Mouse (Mus musculus) neutrophil, adult 5-6 weeks (primary cell): ENCODE results near the gene Bmx. TPM values are rescaled to one million over a fixed set of nuclear protein-coding genes. Genes with fewer than 3 reads are reported as not detected.

Experiments used
- ATAC-seq: fragments of 151-379, 151-347 bp; 2 replicates; pipeline ENCODE4 v1.8.0; 2017; ENCODE audit warnings: mild to moderate bottlenecking, moderate TSS enrichment; ENCODE audit not compliant: insufficient number of reproducible peaks, poor library complexity, low FRiP score, severe bottlenecking; ENCODE audit errors: extremely low read depth
- total RNA-seq: library from RNA; stranded (forward); fragments of 200-1000 nt; gene quantifications from 2 replicates; pipeline ENCODE4 v1.2.3, GENCODE M21; 2017

Bmx gene
- 41.7 and 42.5 TPM in 2 replicates for total RNA-seq

DNA sequence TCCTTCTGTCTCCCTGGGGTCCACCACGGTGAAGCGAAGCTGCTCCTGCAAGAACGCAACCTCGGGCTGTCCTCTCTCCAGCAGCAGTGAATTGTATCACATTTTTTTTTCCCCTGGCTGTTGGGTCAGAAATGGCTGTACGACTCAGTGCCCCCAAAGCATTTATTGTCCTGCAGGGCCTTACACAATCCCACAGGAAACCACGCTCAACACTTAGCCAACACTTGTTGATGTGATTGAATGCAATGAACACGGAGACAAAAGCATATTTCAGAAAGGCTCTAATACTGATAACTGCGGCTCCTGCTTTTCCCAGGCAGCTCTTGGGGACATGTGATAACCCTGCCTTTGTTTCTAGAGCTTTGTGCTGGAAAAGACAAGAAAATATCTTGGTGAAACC, at the start of gene Bmx:
Gene Bmx, minus strand, starts transcription at position 137 of the 400 bp plus-strand sequence.
- ATAC-seq: no peak

DNA sequence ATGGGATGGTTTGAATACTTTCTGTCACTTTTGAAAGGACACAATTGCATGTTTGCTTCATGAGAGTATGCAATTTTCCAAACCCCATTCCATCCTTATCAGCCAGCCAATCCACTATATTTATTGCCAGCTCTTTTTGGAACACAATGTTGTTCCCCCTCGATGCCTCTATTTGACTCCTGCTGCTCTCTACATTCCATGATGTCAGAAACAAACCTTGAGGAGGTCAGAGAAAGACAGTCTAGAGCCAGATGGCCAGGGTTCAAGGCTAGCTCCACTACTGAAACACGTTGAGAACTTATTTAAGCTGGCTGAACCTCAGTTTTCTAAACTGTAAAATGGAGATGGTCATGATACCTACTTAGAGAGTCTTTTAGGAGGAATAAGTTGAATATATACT, 48.3 kb upstream of the Bmx start:
- ATAC-seq: no peak

DNA sequence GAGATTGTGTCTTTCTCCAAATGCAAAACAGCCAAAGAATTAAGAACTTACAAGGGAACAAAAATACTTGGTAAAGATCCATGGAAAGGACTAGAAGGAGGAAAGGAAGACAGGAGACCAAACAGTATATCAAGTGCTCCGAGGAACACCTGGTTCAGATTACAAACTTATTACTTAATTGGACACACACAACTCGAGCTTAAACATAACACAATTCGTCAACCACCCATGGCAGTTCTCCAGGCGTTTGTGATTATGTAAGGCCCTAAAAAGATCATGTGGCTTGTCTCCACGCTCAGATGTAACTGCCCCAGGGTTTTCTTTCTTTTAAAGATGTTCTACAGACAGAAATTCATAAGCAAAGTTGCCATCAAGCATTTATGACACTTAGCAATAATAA, 33.2 kb upstream of the Bmx start:
- ATAC-seq: no peak

DNA sequence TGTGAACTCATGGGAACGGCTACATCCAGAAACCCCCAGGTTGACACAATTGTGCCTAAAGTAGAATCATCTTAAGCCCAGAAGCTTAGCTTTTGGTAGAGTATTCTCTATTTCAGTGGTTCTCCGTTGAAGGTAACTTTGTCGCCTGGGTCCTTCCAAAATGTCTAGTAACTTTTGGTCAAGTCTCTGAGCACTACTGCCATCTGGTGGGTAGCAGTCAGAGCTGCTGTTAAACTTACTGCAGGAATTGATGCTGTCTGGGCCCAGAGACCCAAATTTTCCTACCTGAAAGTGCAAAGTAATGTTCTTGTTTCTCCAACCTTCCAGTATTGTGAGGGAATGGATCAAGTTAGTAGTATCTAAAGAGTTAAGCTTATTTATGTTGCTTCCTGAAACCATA, 29.1 kb upstream of the Bmx start:
- peak; percentile 82 for ATAC-seq

DNA sequence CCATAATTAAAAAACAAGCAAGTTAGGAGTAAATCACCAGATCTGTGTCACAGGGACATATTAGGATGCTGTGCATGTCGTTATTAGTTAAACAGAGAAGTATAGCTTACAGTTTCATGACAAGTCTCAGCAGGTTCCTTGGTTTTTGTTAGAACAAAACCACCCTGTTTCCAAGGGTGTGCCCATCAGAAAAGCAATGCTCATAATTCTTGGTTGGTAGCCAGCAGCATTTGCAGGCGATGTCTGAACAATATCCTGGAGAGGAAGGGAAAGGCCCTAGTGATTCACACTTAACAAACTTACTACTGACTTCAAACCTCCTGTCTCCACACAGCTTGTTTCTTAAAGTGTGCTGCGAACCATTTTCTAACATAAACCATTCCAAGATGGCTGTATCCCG, 25.8 kb upstream of the Bmx start:
- ATAC-seq: no peak

DNA sequence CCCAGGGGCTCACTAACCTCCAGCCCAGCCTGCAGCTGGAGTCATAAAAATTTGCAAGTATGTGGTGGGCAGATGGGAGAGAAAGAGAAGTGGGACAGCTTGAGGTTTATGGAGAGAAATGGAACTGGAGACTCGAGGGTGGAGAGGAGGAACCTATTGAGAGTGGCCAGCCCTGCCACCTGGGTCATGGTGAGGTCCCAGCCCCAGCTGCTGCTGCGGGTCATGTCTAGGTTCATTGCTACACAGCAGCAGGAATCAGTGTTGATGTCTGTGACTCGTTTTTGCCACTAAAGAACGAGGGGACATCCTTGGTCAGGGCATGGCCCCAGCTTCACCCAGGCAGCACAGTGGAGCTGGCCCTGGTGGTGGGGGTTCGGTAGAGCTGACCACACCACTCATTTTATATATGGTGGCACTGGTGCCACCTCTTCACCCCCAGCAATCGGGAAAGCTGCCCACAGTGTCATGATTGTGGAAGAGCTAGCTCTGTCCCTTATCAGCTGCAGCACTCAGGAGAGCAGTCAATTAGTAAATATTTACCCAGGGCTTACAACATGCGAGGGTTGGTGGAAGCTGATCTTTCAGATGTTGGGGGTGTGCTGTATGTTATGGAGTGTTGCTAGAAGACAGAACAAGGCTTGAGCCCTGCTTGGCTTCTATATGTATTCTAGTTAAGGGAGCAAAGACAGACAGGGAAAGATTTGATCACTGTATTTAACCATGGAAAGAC, 23.1 kb upstream of the Bmx start:
- ATAC-seq: no peak

DNA sequence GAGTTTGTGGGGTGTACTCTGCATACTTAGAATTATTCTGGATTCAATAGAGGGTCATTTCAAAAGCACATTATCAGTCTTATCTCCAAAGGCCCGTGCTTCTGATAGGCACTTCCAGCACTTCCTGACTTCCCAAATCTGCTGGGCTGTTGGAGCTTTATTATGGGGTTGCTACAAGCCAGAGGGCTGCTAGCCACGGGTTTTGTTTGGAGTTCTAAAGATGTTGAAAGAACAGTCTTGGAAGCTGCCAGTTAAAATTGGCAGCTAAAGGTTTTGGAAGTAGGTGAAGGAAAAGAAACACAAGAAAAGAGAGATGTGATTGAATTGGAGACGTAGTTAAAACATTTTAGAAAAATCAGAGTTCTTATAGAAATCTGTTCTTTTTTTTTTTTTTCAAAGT, 17.5 kb upstream of the Bmx start:
- no peak for ATAC-seq

DNA sequence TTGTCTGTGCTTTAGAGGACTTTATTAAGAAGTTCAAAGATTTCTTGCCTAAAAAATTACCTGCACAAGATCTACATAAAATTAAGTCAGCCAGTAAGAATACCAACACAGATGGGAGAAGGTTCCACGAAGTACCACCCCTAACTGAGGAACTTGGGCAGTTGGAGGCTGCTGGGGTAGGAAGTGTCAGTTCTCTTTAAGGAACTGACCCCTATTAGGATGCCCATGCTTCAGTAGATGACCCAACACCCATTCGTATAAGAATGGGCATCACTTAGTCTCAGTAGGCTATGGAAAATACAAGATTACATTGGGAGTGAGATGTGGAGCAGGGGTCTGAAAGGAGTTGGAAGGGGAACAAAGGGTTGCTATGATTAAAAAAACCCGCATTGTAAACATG, 12.6 kb upstream of the Bmx start:
- ATAC-seq: no peak

DNA sequence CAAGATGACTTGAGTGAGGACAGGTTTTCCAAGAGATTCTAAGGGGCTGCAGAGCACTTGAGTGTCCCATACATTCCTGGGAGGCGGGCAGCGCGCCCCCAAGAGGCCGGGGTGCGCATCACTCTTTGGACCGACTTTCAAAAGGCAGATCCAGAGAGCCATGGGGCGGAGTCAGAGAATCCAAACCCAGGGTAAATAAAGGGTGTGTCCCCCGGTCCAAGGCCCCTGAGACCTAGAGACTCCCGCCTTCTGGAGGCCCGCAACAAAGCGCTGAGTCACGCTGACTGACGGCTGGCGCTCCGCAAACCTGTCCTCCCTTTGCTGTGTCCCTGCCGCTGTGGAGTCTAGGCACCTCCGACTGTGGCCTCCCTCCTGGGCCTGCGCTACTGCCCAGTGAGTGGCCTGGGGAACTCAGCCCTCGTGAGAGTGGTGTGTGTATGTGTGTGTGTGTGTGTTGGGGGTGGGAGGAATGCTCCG, 11.3 kb upstream of the Bmx start, which contains the start of gene Pir:
Gene Pir, plus strand, starts transcription at position 87 of the 477 bp plus-strand sequence.
- ATAC-seq: peak; percentile 69

DNA sequence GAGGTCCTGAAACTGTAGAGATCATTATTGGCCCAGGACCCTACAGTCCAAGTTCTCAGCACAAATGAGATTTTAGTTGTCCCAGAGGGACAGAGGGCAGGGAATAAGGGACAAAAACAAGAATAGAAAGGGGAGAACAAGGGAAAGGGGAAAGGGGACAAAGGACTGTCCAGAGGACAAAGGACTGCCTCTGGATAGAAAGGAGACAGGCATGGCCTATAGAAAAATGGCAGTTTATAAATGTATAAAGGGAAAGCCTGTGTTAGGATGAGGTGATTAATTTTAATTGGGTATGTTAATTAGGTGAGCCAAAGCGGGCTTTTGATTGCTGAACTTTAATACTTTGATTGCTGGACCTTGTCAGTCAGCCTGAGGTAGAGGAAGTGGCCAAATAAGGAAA, 6.9 kb upstream of the Bmx start:
- 0 out of 2 replicates have a peak, but pooled peaks have one; percentile 44 for ATAC-seq

DNA sequence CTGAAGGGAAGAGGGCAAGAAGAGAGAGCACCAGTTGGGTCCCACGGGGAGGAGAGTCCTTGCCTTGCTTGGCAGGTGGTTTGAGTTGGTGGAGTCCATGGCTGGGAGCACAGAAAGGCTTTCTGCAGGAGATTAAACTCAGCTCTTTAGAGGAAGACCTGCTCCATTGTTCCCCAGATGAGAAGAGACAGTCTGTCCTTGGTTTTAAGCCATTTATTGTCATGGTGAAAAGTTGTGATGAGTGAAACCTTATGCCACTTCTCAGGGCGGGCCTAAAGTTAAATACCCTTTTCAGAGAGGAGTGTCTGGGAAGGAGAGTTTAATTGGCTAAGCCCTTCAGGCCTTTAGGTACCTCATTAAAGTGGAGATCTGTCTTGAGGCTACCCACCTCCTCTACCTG, 4.3 kb upstream of the Bmx start:
- no peak for ATAC-seq

DNA sequence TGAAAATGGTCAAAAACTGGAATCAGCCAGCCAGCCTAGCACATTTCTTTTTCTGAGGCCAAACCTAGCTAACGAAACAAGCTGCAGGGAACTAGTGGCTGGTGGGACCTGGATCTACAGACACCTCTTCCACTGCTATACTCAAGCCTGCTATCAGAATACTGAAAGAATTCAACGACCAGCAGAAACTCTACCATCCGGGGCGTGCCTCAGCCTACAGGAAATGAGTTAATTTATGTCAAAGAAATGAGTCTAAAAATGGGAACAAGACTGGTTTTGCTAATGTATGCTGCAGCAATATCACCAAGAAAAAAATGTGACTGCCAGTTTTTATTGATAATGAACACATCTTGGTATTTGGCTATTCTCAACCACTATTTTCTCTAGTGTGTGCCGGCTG, 669 bp upstream of the Bmx start:
- peak; percentile 55; the same call in 1 of the 2 replicates for ATAC-seq

DNA sequence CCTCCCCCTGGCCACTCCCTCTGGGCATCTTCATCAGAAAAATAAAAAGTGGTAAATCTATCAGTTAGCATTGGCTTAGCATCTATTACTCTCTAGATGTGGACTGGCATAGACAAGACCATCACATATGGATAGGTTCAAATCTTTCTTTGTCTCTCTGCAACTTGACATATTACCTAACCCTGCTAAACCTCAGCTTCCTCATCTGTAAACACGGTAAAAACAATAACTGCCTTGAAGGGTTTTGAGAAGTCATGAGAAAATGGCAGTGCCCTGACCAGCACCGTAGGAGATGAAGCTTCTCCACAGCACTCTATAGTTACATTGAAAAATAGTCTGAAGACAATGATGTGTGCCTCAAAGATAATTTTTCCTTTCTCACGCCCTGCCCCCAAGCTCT, 1.5 kb downstream of the Bmx start:
- ATAC-seq: peak; percentile 56; the same call in 1 of the 2 replicates

DNA sequence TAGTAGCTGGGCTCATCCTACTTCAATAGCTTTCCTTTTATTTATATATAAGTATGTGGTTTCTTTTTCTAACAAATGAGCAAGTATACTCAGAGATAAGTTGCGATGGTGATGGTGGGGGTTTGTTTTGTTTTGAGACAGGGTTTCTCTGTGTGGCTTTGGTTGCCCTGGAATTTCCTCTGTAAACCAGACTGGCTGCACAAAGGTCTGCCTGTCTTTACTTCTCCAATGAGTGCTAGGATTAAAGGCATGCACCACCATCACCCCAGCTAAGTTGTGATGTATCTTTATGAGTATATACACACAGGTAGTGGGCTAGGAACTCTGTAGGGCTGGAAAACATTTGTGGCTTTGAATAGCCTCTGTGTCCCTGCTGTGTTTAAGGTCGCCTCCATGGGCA, 11.3 kb downstream of the Bmx start:
- no peak for ATAC-seq

DNA sequence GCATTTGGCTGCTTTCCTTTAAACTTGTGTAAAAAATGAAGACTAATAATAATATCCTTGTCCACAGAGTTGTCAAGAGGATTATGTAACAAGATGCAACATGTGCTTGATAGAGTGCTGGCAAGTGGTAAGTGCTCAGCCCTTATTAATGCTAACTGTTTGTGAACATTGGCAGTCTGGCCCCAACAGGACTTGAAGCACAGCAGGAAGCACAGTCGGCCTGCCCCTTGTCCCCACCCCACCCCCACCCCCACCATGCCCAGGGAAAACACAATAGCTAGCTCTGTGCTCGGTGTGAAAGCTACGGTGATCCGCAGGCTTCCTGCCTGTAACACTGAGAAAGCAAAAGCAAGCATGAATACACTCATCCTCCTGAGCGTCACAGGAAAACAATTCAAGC, 12.3 kb downstream of the Bmx start:
- no peak for ATAC-seq

DNA sequence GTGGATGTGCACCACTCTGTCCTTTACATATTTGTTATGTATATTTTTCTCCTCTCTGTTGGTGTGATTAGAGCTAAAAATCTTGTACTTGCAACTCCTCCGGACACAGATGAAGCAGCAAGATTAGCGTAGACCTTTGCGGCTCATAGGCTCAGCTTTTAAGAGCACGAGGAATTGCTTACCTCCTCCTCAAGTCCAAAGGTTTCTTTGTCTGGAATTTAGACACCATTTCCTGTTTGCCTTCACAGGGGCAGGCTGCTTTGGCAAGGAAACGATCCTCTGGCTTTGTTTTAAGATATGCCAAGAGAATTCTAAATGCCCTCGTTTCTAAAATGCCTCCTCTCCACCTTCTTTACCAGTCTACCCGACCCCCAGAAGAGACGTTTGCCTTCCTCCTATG, 24.6 kb downstream of the Bmx start:
- ATAC-seq: no peak

DNA sequence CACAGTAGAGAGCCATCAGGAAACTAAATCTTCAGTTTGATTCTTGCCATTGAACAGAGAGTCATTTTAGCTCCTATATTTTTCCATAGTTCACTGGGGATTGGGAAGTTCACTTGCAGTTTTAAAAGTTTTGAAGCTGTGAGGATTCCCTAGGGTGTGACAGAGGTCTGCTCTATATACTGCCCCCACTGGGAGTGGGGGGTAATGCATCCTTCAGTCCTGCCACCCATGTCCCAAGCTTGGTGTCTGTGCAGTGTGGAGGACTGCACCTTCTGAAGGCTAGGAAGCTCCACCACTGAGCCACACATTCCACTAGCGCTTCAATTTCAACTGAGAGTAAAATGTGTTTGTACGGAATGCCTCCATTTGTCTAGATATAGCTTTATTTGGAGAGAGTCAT, 36.0 kb downstream of the Bmx start:
- ATAC-seq: peak; percentile 67; the same call in 1 of the 2 replicates

DNA sequence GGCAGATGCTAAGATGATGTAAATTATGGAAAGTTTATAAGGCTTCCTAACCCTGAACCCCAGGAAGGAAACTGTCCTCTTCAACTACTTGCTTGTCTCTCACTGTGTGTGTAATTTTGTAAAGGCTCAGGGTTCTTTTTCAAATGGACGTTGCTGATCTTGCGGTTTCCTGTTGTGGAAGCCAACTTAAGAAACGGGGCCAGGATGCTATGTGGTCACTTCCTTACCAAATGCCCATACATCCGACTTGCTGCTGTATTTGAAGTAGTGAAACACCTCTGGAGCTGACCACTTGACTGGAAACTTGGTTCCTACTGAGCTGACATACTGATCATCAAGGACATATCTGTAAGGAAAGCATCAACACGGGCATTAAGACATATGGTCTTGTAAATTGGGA, 57.4 kb downstream of the Bmx start:
- ATAC-seq: no peak

DNA sequence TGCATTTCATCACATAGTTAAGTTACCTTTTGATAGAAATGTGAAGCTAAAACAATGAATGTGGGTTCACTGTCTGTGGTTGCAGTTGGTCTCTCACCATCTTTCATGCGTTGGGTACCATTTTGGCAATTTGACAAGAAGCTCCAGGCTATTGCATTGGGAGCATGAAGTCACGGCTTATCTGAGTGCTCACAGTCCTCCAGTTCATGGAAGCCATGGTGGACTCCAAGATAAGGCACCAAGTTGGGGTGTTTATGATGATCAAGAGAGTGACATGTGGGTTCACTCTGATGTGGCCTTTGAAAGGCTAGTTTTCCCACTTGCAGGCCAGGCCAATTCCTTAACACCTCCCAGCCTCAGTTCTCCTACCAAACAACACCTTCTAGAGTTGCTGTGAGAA, 60.3 kb downstream of the Bmx start:
- no peak for ATAC-seq

DNA sequence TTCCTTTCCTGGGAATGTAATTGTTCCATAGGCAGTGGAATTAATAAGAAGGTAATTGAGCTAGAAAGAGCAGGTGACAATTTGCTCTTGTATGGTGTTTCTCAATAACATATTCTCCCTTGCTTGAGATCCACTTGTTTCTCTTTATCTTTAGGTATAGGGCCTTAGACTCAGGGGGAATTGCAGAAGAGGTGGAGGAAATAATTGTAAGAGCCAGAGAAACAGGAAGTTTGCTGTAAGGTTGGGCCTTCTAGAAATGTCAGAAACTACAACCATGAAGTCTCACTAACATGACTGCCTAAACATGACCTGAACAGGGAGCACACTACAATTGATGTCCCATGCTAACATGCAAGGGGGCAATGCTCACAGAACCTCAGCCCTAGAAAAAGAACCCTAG, 68.1 kb downstream of the Bmx start:
- ATAC-seq: no peak

DNA sequence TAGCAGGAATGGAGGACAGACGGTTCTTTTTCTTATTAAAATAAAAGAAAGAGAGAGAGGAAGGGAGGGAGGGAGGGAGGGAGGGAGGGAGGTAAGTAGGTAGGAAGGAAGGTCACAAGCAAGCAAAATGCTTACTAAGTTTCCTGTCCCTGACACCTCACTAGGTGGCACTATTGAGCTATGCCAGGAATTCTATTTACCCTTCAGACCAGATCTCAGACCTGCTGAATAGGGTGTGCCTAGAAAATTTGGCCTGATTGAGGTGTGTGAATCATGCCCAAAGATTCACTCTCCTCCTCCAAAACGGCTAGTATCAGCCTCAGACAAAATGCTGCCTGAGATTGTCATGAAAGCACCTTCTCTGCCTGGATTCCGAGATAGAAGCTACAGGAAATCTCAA, 74.1 kb downstream of the Bmx start:
- ATAC-seq: peak; percentile 74
